Mouse (Mus musculus) gastrocnemius, postnatal 14 days (tissue): ENCODE measurements around the gene 4930451I11Rik. TPM values are rescaled to one million over a fixed set of nuclear protein-coding genes. Genes with fewer than 3 reads are reported as not detected.
A peak's percentile ranks its signal among the peaks of the same experiment; 100 is the strongest.

Source experiments
- DNase-seq: peaks from one replicate; pipeline ENCODE4 v3.0.0; 2021; ENCODE audit warnings: mixed read lengths
- intact Hi-C: fragments of 180-260 bp; cut with DNase I; formaldehyde crosslinking; loops from one replicate; pipeline ENCODE4 v1.15.1; 2025; ENCODE audit warnings: low total_unique reads
- total RNA-seq, 2 experiments: library from RNA; stranded (reverse); gene quantifications; 2 replicates each; pipeline ENCODE4 v1.2.3; 2021

4930451I11Rik gene
- total RNA-seq, 2 experiments from 2014 or later = not detected

DNA sequence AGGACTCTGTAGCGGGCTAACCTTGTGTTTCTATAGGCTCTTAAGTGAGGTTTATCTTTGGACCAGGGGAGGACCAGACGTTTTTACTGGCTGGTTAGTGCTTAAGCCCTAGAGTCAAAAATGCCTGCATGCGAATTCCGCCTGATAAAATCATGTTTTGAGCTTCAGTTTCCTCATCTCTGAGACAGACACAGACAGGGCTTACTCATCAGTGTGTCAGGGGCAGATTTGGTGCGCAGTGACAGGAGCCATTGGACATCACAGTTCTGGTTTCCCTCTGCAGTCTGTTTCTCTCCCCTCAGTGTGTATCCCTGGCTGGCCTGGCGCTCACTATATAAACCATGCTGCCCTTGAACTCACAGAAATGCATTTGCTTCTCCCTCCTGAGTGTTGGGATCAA is 28.3 kb downstream of the 4930451I11Rik start:
- DNase-seq = no peak
- intact Hi-C loops = no loop called here

DNA sequence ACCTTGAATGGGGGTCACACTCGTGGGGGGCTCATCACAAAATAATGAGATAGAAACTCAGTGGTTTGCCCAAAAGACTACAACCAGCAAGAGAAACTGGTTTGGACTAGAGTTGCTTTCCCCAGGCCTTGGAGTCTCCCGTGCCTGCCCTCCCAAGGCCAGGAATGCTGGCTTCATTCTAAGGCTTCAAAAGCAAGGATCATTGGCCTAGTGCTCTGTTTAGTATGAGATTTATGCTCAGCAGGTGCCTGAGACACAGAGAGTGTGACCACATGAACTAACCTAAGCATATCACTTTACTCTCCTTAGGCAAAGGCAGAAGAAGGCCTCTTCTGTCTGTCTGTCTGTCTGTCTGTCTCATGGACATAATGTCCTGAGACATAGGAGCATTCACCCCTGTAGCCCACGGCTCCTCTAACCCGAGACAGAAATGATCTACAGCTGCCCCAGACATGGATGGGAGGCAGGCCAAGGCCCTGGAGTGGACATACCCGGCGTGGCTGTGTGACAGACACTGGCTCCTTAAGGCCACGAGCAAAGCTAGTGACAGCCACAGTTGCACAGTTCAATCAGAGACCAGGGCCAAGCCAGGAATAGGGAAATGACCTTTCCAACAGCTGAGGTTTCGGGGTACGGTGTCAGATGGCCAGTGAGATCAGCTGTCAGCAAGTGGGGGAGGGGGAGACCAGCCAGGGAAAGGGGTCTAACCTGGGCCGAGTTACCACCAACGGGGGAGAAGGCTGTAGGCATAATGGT is 29.1 kb downstream of the 4930451I11Rik start:
- DNase-seq = peak; percentile 68
- intact Hi-C loops = no loop called here

DNA sequence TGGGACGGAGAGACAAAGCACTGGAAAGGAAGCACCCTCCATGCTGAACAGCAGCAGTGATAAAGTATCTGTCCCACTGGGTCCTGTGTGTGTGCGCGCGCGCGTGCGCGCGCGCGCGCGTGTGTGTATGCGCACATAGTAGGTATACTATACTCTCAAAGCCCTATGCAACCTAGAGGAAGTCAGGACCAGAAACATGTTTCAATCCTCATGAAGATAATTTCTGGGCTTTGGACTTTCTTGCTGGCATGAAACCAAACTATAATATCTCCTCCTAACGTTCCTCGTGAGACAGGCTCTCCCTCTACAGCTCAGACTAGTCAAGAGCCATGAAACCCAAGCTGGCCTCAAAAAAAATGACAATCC is 30.4 kb downstream of the 4930451I11Rik start:
- intact Hi-C loops = no loop called here
- DNase-seq = no peak

DNA sequence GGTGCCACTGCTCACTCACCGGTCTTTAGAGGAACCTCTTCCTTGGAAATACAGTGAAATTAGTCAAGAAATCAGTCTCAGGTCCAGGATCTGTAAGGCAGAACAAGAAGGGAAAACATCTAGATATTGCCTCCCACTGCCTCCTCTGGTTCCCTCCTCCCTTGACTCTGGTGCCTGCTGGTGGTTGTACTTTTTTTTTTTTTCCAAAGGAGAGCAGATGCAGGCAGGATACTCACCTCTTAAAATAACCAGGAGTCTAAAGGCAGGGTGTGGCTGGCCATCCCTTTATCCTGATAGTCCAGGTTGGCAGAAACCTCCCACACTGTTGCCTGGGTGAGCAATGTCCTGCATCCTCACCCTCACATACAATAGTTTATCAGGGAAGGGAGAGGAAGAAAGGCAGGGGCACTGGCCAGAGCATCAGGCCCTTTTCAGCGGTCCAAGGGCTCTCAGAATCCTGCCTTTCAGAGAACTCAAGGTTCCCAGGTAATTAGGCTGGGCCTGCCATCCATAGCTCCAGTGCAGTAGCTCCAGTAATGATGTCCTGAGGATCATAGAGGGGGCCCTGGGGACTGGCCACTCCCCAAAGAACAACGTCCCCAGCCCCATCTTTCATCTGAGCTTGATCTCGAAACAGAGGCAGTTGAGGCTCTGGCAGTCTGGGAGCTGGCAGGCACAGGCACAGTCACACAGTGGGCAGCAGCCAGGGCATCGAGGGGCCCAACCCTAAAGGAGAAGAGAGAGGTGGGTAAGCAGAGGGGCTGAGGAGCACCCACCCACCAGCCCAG is 31.0 kb downstream of the 4930451I11Rik start:
- DNase-seq = no peak
- intact Hi-C loops = no loop called here

DNA sequence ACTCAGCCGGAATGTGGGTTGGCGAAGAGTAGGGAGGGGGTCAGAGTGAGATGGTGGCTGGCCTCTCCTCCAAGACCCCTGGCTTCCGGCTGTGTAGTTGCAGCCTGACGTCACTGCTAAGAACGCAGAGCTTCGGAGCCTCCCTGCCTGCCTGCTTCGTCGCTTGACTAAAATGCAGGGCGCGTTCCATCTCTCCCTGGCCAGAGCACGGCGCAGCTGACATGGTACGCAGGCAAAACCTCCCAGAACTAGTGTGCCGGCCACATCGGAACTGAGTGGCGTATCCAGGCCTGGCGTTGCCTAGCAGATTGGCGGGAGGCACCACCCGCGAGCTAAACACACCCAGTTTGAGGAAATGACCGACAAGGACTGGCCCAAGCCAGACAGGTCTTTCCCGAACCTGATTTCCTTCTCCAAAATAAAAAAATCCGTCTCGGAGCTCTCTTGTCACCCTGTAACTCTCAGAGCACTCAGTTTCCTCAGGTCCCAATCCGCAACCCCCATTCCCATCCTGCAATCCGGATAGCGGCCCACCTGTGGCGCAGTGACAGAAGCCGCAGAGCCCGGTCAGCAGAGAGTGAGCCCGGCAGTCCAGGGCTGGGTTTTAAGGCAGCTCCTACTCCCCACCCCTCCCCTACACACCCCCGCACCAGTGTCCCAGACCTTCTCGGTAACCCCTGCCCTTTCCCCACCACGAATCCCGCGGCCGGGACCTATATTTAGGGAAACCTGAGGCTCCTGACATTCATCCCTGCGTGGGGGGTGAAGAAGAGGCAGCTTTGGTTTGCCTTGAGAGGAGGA is 31.8 kb downstream of the 4930451I11Rik start:
- intact Hi-C loops = no loop called here
- peak; percentile 82 for DNase-seq

DNA sequence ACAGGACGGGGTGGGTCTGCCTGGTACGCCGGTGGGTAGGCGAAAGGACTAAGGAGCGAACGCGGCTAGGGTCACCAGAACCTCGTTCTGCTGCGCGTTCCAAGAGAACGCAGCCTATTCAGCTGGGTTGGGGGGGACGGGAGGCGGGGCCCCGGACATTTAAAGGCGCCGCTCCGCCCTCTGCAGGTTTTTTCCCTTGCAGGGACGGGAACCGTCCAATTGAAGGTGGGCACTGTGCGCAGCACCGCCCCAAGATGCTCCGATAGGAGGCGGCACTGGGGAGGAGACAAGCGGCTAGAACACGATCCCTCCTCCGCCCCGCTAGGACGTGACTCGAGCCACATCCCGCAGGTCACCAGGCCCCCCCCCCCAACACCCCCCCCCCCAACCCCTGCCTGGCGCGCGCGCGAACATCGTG is 32.4 kb downstream of the 4930451I11Rik start:
- intact Hi-C loops = no loop called here
- peak; percentile 97 for DNase-seq

DNA sequence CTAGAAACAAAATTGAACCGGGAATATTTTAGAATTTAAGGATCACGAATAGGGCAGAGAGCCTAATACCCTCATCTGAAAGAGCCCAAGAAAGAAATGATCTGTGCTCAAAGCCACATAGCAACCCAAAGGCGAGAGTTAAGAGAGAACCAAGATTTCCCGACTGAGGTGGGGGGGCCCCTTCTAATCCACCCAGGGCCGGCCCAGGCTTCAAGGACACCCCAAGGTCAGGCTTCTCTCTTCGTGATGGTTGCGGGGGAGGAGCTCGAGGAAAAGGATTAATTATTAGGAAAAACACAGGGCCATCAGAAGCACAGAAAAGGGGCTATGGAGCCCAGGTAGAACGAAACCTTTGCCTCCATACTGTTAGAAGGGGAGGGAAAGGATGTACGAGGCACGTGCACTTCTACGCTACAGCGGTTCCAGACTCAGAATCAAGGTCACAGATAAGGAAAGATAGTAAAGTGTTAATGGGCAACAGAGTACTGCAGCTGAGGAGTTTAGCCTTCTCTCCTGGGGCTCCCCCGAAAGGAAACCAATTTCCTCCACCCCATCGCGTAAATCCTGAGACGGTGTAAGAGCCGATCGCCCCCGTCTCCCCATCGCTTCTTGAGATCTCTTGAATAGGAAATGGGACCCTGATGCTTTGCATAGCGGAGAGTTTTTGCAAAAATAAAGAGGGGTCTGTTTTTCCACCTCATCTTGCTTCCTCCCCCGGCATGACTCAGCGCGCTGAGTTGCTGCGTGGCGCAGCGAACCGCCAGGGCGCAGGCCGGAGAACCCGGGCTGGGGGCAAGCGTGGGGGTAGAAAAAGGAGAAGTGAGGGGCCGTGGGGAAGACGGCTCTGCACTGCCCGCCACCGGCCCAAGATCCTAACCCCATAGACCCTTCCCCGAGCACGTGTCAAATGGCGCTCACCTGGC is 33.1 kb downstream of the 4930451I11Rik start:
- no peak for DNase-seq
- intact Hi-C loops = no loop called here

DNA sequence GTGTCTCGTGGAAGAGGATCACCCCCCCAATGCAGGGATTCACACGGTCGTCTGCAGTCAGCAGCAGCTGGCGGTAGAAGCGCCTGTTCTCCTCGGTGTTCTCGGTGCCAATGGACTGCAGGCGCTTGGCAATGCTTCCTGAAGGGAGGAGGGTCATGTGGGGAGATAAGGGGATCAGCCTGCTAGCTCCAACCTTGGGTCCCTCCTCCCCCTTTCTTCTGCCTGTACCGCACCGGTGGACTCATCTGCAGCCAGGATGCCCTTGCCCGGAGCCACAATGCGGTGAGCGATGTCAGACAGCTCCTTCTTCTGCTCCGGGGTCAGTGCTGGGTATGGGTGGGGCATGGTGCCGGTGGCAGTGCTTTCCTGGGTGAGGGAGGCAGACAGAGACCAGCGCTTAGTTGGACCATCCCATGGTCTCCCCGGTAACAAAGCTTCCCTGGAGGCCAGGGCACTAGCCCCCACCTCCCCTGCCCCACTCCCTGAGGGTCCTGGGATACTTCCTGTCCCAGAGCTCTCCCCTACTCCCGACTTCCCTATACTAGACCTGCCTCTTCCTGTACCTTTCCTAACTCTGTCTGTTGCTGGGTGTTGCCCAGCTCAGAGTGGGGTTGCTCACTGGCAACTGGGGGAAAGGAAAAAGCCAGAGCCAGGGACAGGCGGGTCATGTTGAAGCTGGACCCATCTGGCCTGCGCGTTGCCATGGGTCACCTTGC is 33.9 kb downstream of the 4930451I11Rik start, which contains the start of gene Fam57b:
Gene Fam57b, plus strand, starts transcription at position 258 of the 716 bp plus-strand sequence.
- intact Hi-C loops = no loop called here
- no peak for DNase-seq

DNA sequence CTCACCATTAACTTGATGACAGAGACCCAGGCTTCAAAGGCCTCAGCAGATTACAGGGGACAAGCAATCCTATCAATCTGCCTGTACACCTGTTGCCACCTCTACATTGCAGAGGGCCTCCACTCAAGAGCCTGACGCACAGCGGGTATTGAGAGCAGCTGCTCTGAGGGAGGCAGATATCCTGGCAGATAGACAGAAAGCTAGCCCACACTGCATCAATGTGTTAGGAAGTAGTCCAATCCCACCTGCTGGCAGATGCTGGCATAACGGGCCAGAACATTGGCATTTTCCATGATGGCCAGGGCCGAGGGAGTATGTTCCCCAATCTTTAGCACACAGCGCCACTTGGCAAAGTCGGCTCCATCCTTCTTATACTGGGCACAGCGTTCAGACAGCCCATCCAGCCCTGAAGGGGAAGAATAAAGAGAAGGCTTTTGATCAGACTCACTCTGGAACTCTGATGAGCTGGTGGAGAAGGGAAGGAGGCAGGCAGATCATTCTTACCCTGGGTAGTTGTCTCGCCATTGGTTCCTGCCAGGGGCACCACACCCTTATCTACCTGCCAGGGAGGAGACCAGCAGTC is 35.0 kb downstream of the 4930451I11Rik start:
- no peak for DNase-seq

DNA sequence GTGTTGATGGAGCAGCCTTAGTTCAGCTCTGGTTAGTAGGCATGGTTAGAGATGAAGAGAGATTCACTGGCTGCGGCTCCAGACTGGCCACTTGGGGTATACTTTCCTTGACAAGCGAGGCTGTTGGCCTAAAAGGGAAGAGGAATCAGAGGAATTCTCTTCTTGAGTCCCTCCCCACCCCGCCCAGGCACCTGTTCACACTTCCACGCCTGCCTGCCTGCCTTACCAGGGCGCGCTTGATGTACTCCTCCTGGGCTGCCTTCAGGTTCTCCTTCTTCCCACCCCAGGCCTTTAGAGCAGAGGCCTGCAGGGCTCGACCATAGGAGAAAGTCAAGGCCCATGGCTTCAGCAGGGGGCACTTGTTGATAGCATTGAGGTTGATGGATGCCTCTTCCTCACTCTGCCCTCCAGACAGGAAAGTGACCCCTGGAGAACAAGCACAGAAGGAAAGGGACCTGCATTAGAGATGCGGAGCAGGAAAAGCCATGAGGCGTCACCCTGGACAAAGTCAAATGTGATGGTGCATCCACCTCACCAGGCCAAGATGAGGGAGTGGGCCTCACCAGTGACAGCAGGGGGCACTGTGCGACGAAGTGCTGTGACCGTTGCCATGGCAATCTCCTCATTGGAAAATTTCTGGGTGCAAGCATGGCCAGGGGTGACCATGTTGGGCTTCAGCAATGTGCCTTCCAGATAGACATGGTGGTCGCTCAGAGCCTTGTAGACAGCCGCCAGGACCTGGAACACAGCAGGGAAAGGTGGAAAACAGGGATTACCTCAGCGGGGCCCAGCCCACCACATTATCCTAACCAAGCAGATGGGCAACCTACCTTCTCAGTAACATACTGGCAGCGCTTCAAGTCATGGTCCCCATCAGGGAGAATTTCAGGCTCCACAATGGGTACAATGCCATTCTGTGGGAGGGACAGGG is 35.8 kb downstream of the 4930451I11Rik start:
- no peak for DNase-seq
- intact Hi-C loops = no loop called here

More for the DNA sequence above, 35.0 kb downstream of the 4930451I11Rik start:
- intact Hi-C loops = no loop called here

DNA sequence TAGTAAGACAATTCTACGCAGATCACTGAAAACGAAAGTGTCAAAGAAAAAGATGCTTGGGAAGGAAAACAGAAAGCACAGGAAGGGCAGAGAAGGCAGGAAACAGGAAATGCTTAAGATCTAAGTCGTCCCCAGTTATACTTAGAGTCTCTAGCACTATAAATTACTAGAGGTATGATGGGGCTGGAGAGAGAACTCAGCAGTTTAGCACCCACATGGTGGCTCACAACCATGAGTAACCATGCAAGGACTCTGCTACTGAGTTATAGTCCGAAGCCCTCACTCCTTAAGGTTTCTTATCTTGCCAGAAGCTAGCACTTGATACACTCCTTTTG is 37.2 kb downstream of the 4930451I11Rik start:
- intact Hi-C loops = no loop called here
- no peak for DNase-seq

DNA sequence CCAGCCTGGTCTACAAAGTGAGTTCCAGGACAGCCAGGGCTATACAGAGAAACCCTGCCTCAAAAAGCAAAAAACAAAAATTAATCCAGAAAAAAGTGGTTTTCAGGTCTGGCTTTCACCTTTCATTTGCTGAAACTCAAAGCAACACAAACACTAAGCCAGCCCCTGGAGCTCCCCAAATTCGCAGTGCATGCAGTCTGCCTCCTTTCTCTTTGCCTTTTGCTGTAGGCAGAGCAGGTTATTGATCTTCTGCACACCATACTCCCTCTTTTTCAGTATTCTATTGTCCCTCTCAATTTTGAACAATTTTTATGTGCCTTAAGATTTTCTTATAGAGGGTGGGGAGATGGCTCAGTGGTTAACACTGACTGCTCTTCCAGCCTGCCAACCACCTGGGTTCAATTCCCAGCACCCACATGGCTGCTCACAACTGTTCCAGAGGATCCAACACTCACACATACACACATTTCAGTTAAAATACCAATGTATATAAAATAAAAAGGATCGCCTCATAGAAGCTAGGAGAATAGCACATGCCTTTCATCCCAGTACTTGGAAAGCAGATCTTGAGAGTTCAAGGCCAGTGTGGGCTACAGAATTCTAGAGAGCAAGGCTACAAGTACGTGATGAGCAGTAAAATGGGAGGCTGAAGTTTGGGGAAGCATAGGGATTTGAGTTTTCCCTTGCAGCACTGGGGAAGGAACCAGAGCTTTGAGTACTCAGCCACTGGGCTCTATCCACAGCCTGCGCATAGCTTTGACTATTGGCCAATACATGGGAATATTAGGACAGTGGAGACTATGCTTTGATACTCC is 37.8 kb downstream of the 4930451I11Rik start:
- intact Hi-C loops = no loop called here
- no peak for DNase-seq

DNA sequence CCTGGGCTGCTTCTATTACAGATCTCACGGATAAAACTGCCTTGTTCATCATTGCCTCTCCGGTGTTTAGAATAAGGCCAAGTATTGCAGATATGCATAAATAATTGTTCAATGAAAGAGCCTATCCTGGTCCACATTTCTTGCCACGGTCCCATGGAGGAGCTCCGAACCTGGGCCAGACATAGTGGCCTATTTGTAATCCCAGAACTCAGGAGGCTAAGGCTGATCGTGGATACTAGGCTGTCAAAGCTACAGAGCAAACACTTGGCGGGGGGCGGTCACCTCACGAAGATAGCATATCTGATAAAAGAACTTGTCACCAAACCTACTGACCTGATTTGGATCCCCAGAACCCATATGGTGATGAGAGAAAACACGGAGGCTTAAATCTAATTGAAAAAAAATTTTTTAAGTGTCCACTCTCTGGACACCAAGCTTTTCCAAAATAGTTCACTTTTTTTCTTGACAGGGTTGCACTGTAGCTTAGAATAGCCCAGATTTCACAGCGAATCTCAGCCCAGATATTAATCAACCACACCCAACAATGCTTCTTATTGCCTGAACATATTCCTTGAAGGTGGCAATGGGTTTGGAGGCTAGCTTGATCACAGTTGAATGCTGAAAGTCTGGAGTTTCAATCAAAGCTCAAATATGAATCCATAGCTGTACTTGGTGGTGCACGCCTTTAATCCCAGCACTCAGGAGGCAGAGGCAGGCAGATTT is 38.6 kb downstream of the 4930451I11Rik start:
- DNase-seq = no peak
- intact Hi-C loops = no loop called here

DNA sequence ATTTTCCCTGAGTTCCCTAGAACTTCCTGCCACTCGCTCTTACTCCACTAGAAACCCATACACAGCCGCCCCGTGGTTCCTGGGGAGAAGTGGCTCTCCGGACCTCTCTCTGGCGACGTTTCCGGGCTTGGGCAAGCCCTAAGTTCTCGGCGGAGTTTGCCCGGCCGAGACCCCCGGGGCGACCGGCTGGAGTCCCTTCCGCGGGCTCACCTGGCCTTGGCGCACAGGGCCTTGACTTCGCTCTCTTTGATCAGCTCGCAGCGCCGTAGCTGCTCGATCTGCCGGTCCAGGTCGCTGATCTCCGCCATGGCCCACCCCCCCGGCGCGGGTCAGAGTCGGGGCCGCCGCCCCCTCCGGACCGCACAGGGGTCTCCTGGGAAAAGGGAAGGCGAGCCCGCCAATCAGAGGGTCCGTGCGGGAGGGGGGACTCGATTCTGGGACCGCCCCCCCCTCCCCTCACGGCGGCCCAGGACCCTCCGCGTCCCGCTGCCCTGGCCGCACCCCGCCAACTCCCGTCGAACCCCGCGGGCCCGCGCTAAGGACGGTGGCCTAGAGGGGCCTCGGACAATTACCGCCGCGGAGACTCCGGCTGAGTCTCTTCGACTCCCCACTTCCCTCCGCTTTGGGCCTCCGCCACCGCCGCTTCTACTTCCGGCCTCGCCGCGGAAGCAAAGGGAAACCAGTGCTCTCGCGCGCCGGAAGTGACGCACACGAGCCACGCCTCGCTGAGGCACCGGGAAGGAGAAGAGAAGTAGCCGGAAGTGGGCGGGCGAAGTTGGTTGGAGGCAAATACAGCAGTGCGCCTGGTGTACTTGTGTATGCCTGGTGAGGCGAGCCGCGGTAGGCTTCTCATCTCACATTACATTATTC is 39.4 kb downstream of the 4930451I11Rik start, which contains the start of gene Ppp4c:
Gene Ppp4c, minus strand, starts transcription at position 646 of the 870 bp plus-strand sequence.
- intact Hi-C loops = no loop called here
- DNase-seq = peak; percentile 99

DNA sequence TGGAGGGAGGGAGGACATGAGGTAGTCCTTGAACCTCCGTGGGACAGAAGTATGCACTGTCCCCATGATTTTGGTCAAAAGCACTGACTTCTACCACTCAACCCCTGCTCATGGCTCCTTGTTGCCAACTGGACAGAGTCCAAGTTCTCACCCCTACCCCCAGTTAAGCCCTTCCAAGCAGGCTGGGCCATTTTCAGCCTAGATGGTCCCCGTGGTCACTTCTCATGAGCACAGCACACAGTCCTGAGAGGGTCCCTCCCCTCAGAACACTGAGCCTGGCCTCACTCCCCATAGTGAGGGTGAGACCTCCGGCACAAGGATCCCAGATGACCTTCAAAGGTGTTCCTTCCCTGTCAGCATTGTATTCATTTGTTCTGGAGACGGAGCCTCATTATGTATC is 42.3 kb downstream of the 4930451I11Rik start:
- DNase-seq = no peak
- intact Hi-C loops = no loop called here
